Mouse (Mus musculus): ENCODE results near the gene Ddi2. TPM values are rescaled to one million over a fixed set of nuclear protein-coding genes. Genes with fewer than 3 reads are reported as not detected.

Gene Ddi2
- polyA plus RNA-seq, 1 experiment: 12.8 TPM

DNA sequence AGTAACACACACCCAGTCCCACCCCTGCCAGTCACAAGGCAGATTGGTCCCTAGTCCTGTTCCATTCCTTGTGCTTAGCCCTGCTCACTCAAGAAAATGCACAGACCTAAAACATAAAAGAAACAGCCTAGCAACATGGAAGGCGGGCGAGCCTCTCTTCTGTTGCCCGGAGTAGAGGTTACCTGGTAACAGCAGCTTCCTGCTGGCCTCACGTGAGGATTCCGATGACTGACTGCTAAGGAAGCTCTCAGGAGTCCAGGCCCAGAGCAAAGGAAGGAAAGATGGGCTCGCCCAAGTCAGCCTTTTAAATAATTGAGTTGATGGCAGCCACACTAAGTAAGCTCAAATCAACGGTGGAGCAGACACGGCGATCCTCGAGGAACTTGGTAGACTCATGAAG is 71.3 kb downstream of the Ddi2 start:
- no peak for TF ChIP-seq MYOG (IDR thresholded peaks at IDR 0.05; ENCODE audit: control insufficient read depth, extremely low read depth, insufficient read length)
- TF ChIP-seq MAX (IDR thresholded peaks at IDR 0.05): no peak
- no peak for TF ChIP-seq USF1 (IDR thresholded peaks at IDR 0.05; ENCODE audit: low read depth)
- TF ChIP-seq CEBPB (IDR thresholded peaks at IDR 0.05; ENCODE audit: low read depth): no peak
- no peak for TF ChIP-seq CTCF (IDR thresholded peaks at IDR 0.05; ENCODE audit: control insufficient read depth, insufficient read depth, insufficient read length)
- TF ChIP-seq FOSL1 (IDR thresholded peaks at IDR 0.05; ENCODE audit: insufficient read depth, low read length, poor library complexity, severe bottlenecking): no peak
- no peak for TF ChIP-seq MYOD1 (IDR thresholded peaks at IDR 0.05; ENCODE audit: control insufficient read depth, insufficient read length, low read depth)
- Histone ChIP-seq H3K79me2 (ENCODE audit: control insufficient read depth, insufficient read depth) (peaks cover 8% of the 10 kb centered on the region), H3K79me3 (ENCODE audit: low read depth) (peaks cover 4% of the 10 kb centered on the region), H3K36me3 (ENCODE audit: control insufficient read depth, insufficient read depth) (peaks cover 5% of the 10 kb centered on the region), H3ac (ENCODE audit: control insufficient read depth, insufficient read length, low read depth) (no peak overlapping the region), H3K27me3 (ENCODE audit: control insufficient read depth, insufficient read depth, insufficient read length) (no peaks in the 10 kb centered on the region), H3K4me3 (ENCODE audit: insufficient read depth, poor library complexity, severe bottlenecking) (no peak overlapping the region)

DNA sequence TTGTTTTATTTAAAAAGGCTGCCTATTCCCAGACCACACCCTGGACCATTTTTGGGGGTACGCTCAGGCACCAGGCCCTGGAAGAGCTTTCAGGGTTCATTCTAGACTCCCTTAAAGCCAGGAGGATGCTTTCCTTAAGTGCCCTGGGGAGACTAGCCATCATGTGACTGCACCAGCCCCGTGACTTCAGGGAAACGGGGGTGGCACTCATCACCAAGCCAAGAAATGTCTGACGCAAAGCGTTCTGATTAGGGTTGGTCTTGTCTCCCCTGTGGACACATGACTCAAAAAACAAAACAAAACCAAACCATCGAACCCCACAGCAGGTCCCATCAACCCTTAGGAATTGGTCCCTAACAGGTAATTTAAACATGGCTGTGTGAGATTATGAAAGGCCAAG is 71.9 kb downstream of the Ddi2 start:
- H3K4me3 ChIP-seq (ENCODE audit: insufficient read depth, poor library complexity, severe bottlenecking): no peak overlapping the region
- peaks cover 8% of the 10 kb centered on the region for H3K79me2 ChIP-seq (ENCODE audit: control insufficient read depth, insufficient read depth)
- TF ChIP-seq CEBPB (IDR thresholded peaks at IDR 0.05; ENCODE audit: low read depth): no peak
- no peak for TF ChIP-seq CTCF (IDR thresholded peaks at IDR 0.05; ENCODE audit: control insufficient read depth, insufficient read depth, insufficient read length)
- TF ChIP-seq MAX (IDR thresholded peaks at IDR 0.05): no peak
- TF ChIP-seq FOSL1 (IDR thresholded peaks at IDR 0.05; ENCODE audit: insufficient read depth, low read length, poor library complexity, severe bottlenecking): no peak
- no peak for TF ChIP-seq MYOG (IDR thresholded peaks at IDR 0.05; ENCODE audit: control insufficient read depth, extremely low read depth, insufficient read length)
- TF ChIP-seq USF1 (IDR thresholded peaks at IDR 0.05; ENCODE audit: low read depth): no peak
- no peak for TF ChIP-seq MYOD1 (IDR thresholded peaks at IDR 0.05; ENCODE audit: control insufficient read depth, insufficient read length, low read depth)
- no peak overlapping the region for H3ac ChIP-seq (ENCODE audit: control insufficient read depth, insufficient read length, low read depth)
- H3K27me3 ChIP-seq (ENCODE audit: control insufficient read depth, insufficient read depth, insufficient read length): no peaks in the 10 kb centered on the region
- peaks cover 6% of the 10 kb centered on the region for H3K79me3 ChIP-seq (ENCODE audit: low read depth)
- H3K36me3 ChIP-seq (ENCODE audit: control insufficient read depth, insufficient read depth): peaks cover 5% of the 10 kb centered on the region

DNA sequence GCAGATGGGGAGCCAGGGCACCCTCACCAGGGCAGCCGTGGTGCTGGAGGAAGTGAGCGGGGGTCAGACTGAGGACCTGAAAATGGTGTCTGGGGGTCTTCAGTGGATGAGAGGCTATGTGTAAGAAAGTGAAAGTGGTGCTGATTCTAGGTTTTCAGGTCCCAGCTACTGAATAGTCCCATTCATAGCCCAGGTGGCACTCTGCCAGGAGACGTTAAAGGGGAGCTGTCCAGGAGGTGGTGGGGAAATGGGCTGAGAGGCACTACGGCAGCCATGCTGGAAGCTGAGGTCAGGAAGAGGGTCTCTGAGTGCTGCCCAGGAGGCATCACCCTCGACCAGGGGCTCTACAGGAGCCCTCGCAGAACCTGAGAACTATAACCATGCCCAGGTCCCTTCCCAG is 74.0 kb downstream of the Ddi2 start:
- peaks cover 5% of the 10 kb centered on the region for H3K36me3 ChIP-seq (ENCODE audit: control insufficient read depth, insufficient read depth)
- peaks cover 6% of the 10 kb centered on the region for H3K79me3 ChIP-seq (ENCODE audit: low read depth)
- TF ChIP-seq USF1 (IDR thresholded peaks at IDR 0.05; ENCODE audit: low read depth) (no peak), CTCF (IDR thresholded peaks at IDR 0.05; ENCODE audit: control insufficient read depth, insufficient read depth, insufficient read length) (no peak), CEBPB (IDR thresholded peaks at IDR 0.05; ENCODE audit: low read depth) (no peak), MAX (IDR thresholded peaks at IDR 0.05) (no peak), FOSL1 (IDR thresholded peaks at IDR 0.05; ENCODE audit: insufficient read depth, low read length, poor library complexity, severe bottlenecking) (no peak), MYOG (IDR thresholded peaks at IDR 0.05; ENCODE audit: control insufficient read depth, extremely low read depth, insufficient read length) (no peak), MYOD1 (IDR thresholded peaks at IDR 0.05; ENCODE audit: control insufficient read depth, insufficient read length, low read depth) (no peak)
- H3K27me3 ChIP-seq (ENCODE audit: control insufficient read depth, insufficient read depth, insufficient read length): no peaks in the 10 kb centered on the region
- H3K79me2 ChIP-seq (ENCODE audit: control insufficient read depth, insufficient read depth): peaks cover 8% of the 10 kb centered on the region
- no peak overlapping the region for H3ac ChIP-seq (ENCODE audit: control insufficient read depth, insufficient read length, low read depth)
- no peak overlapping the region for H3K4me3 ChIP-seq (ENCODE audit: insufficient read depth, poor library complexity, severe bottlenecking)

DNA sequence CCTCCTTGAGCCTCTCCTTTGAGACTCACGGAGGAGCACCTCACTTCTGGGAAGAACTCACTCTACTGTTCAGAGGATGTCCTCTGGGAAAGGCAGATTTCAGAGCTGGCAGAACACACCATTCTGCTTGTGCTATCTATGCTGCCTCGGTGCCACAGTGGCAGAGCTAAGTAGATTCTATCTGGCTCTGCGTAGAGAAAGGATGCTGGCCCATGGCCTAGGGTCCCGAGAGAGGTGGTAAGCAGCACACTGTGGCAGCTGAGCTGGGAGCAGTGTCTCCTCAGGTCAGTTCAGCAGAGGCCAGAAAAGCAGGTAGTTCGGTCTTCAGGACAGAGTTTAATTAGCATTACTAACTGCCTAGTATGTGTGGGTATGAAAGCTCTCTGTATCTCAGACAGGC is 75.0 kb downstream of the Ddi2 start:
- Histone ChIP-seq H3K79me3 (ENCODE audit: low read depth) (peaks cover 6% of the 10 kb centered on the region), H3K4me3 (ENCODE audit: insufficient read depth, poor library complexity, severe bottlenecking) (no peak overlapping the region), H3K79me2 (ENCODE audit: control insufficient read depth, insufficient read depth) (peaks cover 8% of the 10 kb centered on the region), H3K36me3 (ENCODE audit: control insufficient read depth, insufficient read depth) (peaks cover 5% of the 10 kb centered on the region), H3ac (ENCODE audit: control insufficient read depth, insufficient read length, low read depth) (no peak overlapping the region), H3K27me3 (ENCODE audit: control insufficient read depth, insufficient read depth, insufficient read length) (no peaks in the 10 kb centered on the region)
- TF ChIP-seq CEBPB (IDR thresholded peaks at IDR 0.05; ENCODE audit: low read depth): no peak
- TF ChIP-seq CTCF (IDR thresholded peaks at IDR 0.05; ENCODE audit: control insufficient read depth, insufficient read depth, insufficient read length): no peak
- no peak for TF ChIP-seq USF1 (IDR thresholded peaks at IDR 0.05; ENCODE audit: low read depth)
- TF ChIP-seq FOSL1 (IDR thresholded peaks at IDR 0.05; ENCODE audit: insufficient read depth, low read length, poor library complexity, severe bottlenecking): no peak
- no peak for TF ChIP-seq MAX (IDR thresholded peaks at IDR 0.05)
- no peak for TF ChIP-seq MYOG (IDR thresholded peaks at IDR 0.05; ENCODE audit: control insufficient read depth, extremely low read depth, insufficient read length)
- no peak for TF ChIP-seq MYOD1 (IDR thresholded peaks at IDR 0.05; ENCODE audit: control insufficient read depth, insufficient read length, low read depth)

DNA sequence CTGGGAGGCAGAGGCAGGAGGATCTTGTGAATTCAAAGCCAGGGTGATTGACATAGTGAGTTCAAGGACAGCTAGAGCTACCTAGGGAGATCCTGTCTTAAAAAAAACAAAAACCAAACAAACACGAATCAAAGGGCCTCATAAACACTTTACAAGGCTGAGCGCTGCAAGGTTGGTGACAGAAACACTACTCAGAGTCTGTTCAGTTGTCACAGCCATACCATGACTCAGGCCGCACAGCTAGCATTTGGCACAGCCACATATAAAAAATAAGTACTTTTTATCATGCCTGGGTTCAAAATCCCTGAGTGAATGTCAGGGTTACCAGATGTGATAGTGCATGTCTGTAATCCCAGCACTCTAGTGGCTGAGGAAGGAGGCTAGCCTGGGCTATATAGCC is 76.0 kb downstream of the Ddi2 start:
- Histone ChIP-seq H3K4me3 (ENCODE audit: insufficient read depth, poor library complexity, severe bottlenecking) (no peak overlapping the region), H3K79me2 (ENCODE audit: control insufficient read depth, insufficient read depth) (peaks cover 8% of the 10 kb centered on the region), H3K36me3 (ENCODE audit: control insufficient read depth, insufficient read depth) (peaks cover 5% of the 10 kb centered on the region), H3K27me3 (ENCODE audit: control insufficient read depth, insufficient read depth, insufficient read length) (no peaks in the 10 kb centered on the region), H3K79me3 (ENCODE audit: low read depth) (peaks cover 6% of the 10 kb centered on the region), H3ac (ENCODE audit: control insufficient read depth, insufficient read length, low read depth) (no peak overlapping the region)
- no peak for TF ChIP-seq CEBPB (IDR thresholded peaks at IDR 0.05; ENCODE audit: low read depth)
- no peak for TF ChIP-seq USF1 (IDR thresholded peaks at IDR 0.05; ENCODE audit: low read depth)
- TF ChIP-seq MYOG (IDR thresholded peaks at IDR 0.05; ENCODE audit: control insufficient read depth, extremely low read depth, insufficient read length): no peak
- TF ChIP-seq MAX (IDR thresholded peaks at IDR 0.05): no peak
- TF ChIP-seq MYOD1 (IDR thresholded peaks at IDR 0.05; ENCODE audit: control insufficient read depth, insufficient read length, low read depth): no peak
- no peak for TF ChIP-seq FOSL1 (IDR thresholded peaks at IDR 0.05; ENCODE audit: insufficient read depth, low read length, poor library complexity, severe bottlenecking)
- TF ChIP-seq CTCF (IDR thresholded peaks at IDR 0.05; ENCODE audit: control insufficient read depth, insufficient read depth, insufficient read length): no peak

DNA sequence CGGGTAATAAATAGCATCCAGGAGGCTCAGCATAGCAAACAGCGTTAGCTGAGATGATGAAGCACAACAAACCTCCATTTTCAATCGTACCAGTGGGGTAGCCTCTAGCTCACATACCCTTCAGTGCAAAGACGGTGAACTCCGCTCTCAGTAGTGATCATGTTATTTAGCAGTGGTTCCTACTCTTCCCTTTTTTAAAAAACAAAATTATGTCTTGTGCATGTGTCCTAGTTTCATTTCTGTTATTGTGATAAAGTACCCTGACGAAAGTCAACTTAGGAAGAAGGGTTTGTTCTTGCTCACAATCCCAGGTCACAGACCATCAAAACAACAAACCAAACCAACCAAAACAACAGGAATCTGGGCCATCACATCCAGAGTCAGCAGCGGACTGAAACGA is 77.2 kb downstream of the Ddi2 start:
- TF ChIP-seq CTCF (IDR thresholded peaks at IDR 0.05; ENCODE audit: control insufficient read depth, insufficient read depth, insufficient read length) (no peak), USF1 (IDR thresholded peaks at IDR 0.05; ENCODE audit: low read depth) (no peak), FOSL1 (IDR thresholded peaks at IDR 0.05; ENCODE audit: insufficient read depth, low read length, poor library complexity, severe bottlenecking) (no peak), MYOD1 (IDR thresholded peaks at IDR 0.05; ENCODE audit: control insufficient read depth, insufficient read length, low read depth) (no peak), MAX (IDR thresholded peaks at IDR 0.05) (no peak), CEBPB (IDR thresholded peaks at IDR 0.05; ENCODE audit: low read depth) (no peak), MYOG (IDR thresholded peaks at IDR 0.05; ENCODE audit: control insufficient read depth, extremely low read depth, insufficient read length) (no peak)

More for the DNA sequence above, 77.2 kb downstream of the Ddi2 start:
- H3K27me3 ChIP-seq (ENCODE audit: control insufficient read depth, insufficient read depth, insufficient read length): no peaks in the 10 kb centered on the region
- H3K79me3 ChIP-seq (ENCODE audit: low read depth): peaks cover 6% of the 10 kb centered on the region
- no peak overlapping the region for H3ac ChIP-seq (ENCODE audit: control insufficient read depth, insufficient read length, low read depth)
- peaks cover 8% of the 10 kb centered on the region for H3K79me2 ChIP-seq (ENCODE audit: control insufficient read depth, insufficient read depth)
- peaks cover 5% of the 10 kb centered on the region for H3K36me3 ChIP-seq (ENCODE audit: control insufficient read depth, insufficient read depth)
- H3K4me3 ChIP-seq (ENCODE audit: insufficient read depth, poor library complexity, severe bottlenecking): no peak overlapping the region

Data from C2C12 (cell line).